Mouse (Mus musculus): ENCODE measurements around the gene Tfip11. TPM values are rescaled to one million over a fixed set of nuclear protein-coding genes. Genes with fewer than 3 reads are reported as not detected.

The Tfip11 gene
- polyA plus RNA-seq, 1 experiment from 2014 or later, result 33.7 TPM

- no peak for ATAC-seq (replicated peaks; ENCODE audit: low FRiP score)
- WGBS, result 34% methylated on average over 8 of the region's 8 CpGs
Measured at GRCm38 (mm10) chr5:112295162-112295561, 31.0 kb upstream of the Tfip11 start.

GRCm38 (mm10) chr5:112295564-112295963 is 30.6 kb upstream of the Tfip11 start:
- no peak overlapping the region for H3K27ac ChIP-seq (ENCODE audit: low read depth, low read length)
- no peaks in the 10 kb centered on the region for H3K27me3 ChIP-seq (ENCODE audit: control insufficient read depth, insufficient read depth, low read length)

More at GRCm38 (mm10) chr5:112295162-112295561, 31.0 kb upstream of the Tfip11 start:
- Histone ChIP-seq H3K9me3 (ENCODE audit: control insufficient read depth, low read length) (no peaks in the 10 kb centered on the region), H3K27ac (ENCODE audit: low read depth, low read length) (no peak overlapping the region), H3K4me1 (replicated peaks; ENCODE audit: control insufficient read depth, insufficient read depth, low read length) (no peaks in the 10 kb centered on the region; the same call in 1 of the 2 replicates), H3K36me3 (ENCODE audit: control insufficient read depth, insufficient read depth, low read length) (no peaks in the 10 kb centered on the region), H3K4me3 (ENCODE audit: low read depth, low read length) (no peak overlapping the region), H3K27me3 (ENCODE audit: control insufficient read depth, insufficient read depth, low read length) (no peaks in the 10 kb centered on the region), H3K4me2 (ENCODE audit: low read depth, low read length, severe bottlenecking) (no peak overlapping the region), H3K9ac (ENCODE audit: low read length) (no peak overlapping the region)
- DNase-seq (ENCODE audit: low spot score), result no peak

DNA sequence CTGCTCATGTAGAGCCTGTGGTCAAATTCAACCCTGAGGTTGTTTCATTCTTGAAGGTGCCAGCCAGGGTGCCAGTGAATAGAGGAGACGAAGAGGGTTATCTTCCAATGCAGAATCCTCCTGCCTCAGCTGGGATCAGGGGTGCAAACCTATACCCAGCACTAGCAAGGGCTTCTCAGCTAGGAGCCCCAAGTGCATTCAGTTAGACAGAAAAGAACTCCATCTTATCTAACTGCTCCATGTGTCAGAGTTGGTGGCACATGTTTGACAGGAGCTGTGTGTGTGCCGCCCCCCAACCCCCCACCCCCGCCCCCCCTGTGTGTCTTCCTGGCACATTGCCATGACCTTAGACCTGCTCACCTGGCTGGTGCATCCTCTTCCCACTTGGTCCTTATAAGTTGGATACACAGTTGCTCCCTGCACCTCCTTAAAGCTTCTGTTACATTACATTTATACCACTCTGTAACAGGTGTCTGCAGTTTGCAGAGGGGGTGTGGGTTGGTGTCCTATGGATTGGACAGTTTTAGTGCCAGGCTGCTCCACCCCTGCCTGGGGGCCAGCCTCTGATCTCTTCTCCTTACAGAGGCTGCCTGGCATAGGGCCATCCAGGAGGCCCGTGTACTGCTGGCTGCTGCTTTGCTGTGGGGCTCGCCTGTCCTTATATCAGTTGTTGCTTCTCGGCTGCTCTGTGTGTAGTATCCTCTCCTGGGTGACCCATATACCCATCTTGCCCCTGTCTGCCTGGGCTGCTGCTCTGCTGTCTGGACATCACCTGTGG is 29.6 kb upstream of the Tfip11 start:
- 88% methylated on average over 6 of the region's 6 CpGs for WGBS
- ATAC-seq (replicated peaks; ENCODE audit: low FRiP score), result no peak
- no peak overlapping the region for H3K27ac ChIP-seq (ENCODE audit: low read depth, low read length)
- no peaks in the 10 kb centered on the region for H3K27me3 ChIP-seq (ENCODE audit: control insufficient read depth, insufficient read depth, low read length)
- no peaks in the 10 kb centered on the region for H3K36me3 ChIP-seq (ENCODE audit: control insufficient read depth, insufficient read depth, low read length)
- H3K4me3 ChIP-seq (ENCODE audit: low read depth, low read length), result no peak overlapping the region
- no peaks in the 10 kb centered on the region; the same call in 1 of the 2 replicates for H3K4me1 ChIP-seq (replicated peaks; ENCODE audit: control insufficient read depth, insufficient read depth, low read length)
- no peak for DNase-seq (ENCODE audit: low spot score)
- no peak overlapping the region for H3K4me2 ChIP-seq (ENCODE audit: low read depth, low read length, severe bottlenecking)
- H3K9me3 ChIP-seq (ENCODE audit: control insufficient read depth, low read length), result no peaks in the 10 kb centered on the region
- H3K9ac ChIP-seq (ENCODE audit: low read length), result no peak overlapping the region

More at GRCm38 (mm10) chr5:112295564-112295963, 30.6 kb upstream of the Tfip11 start:
- no peak for ATAC-seq (replicated peaks; ENCODE audit: low FRiP score)
- Histone ChIP-seq H3K4me3 (ENCODE audit: low read depth, low read length) (no peak overlapping the region), H3K4me1 (replicated peaks; ENCODE audit: control insufficient read depth, insufficient read depth, low read length) (no peaks in the 10 kb centered on the region; the same call in 1 of the 2 replicates), H3K9ac (ENCODE audit: low read length) (no peak overlapping the region), H3K36me3 (ENCODE audit: control insufficient read depth, insufficient read depth, low read length) (no peaks in the 10 kb centered on the region), H3K9me3 (ENCODE audit: control insufficient read depth, low read length) (no peaks in the 10 kb centered on the region), H3K4me2 (ENCODE audit: low read depth, low read length, severe bottlenecking) (no peak overlapping the region)
- no peak for DNase-seq (ENCODE audit: low spot score)
- 49% methylated on average over 8 of the region's 8 CpGs for WGBS

GRCm38 (mm10) chr5:112297257-112297656 is 28.9 kb upstream of the Tfip11 start:
- DNase-seq (ENCODE audit: low spot score), result no peak
- WGBS, result 85% methylated on average over 2 of the region's 2 CpGs
- no peak overlapping the region for H3K4me3 ChIP-seq (ENCODE audit: low read depth, low read length)

GRCm38 (mm10) chr5:112298226-112298988 is 27.8 kb upstream of the Tfip11 start:
- DNase-seq (ENCODE audit: low spot score) (no peak), ATAC-seq (replicated peaks; ENCODE audit: low FRiP score) (no peak)
- Histone ChIP-seq H3K36me3 (ENCODE audit: control insufficient read depth, insufficient read depth, low read length) (no peaks in the 10 kb centered on the region), H3K27ac (ENCODE audit: low read depth, low read length) (no peak overlapping the region), H3K9ac (ENCODE audit: low read length) (no peak overlapping the region), H3K4me1 (replicated peaks; ENCODE audit: control insufficient read depth, insufficient read depth, low read length) (no peaks in the 10 kb centered on the region; the same call in 1 of the 2 replicates), H3K27me3 (ENCODE audit: control insufficient read depth, insufficient read depth, low read length) (no peaks in the 10 kb centered on the region), H3K4me2 (ENCODE audit: low read depth, low read length, severe bottlenecking) (no peak overlapping the region), H3K9me3 (ENCODE audit: control insufficient read depth, low read length) (no peaks in the 10 kb centered on the region), H3K4me3 (ENCODE audit: low read depth, low read length) (no peak overlapping the region)
- WGBS, result 91% methylated on average over 12 of the region's 12 CpGs

More at GRCm38 (mm10) chr5:112297257-112297656, 28.9 kb upstream of the Tfip11 start:
- Histone ChIP-seq H3K9me3 (ENCODE audit: control insufficient read depth, low read length) (no peaks in the 10 kb centered on the region), H3K4me2 (ENCODE audit: low read depth, low read length, severe bottlenecking) (no peak overlapping the region), H3K36me3 (ENCODE audit: control insufficient read depth, insufficient read depth, low read length) (no peaks in the 10 kb centered on the region), H3K27ac (ENCODE audit: low read depth, low read length) (no peak overlapping the region), H3K27me3 (ENCODE audit: control insufficient read depth, insufficient read depth, low read length) (no peaks in the 10 kb centered on the region), H3K9ac (ENCODE audit: low read length) (no peak overlapping the region), H3K4me1 (replicated peaks; ENCODE audit: control insufficient read depth, insufficient read depth, low read length) (no peaks in the 10 kb centered on the region; the same call in 1 of the 2 replicates)
- ATAC-seq (replicated peaks; ENCODE audit: low FRiP score), result no peak

GRCm38 (mm10) chr5:112299399-112299798 is 26.8 kb upstream of the Tfip11 start:
- Histone ChIP-seq H3K4me2 (ENCODE audit: low read depth, low read length, severe bottlenecking) (no peak overlapping the region), H3K9ac (ENCODE audit: low read length) (no peak overlapping the region), H3K4me1 (replicated peaks; ENCODE audit: control insufficient read depth, insufficient read depth, low read length) (no peaks in the 10 kb centered on the region; the same call in 1 of the 2 replicates), H3K4me3 (ENCODE audit: low read depth, low read length) (no peak overlapping the region), H3K9me3 (ENCODE audit: control insufficient read depth, low read length) (no peaks in the 10 kb centered on the region), H3K27ac (ENCODE audit: low read depth, low read length) (no peak overlapping the region), H3K27me3 (ENCODE audit: control insufficient read depth, insufficient read depth, low read length) (no peaks in the 10 kb centered on the region), H3K36me3 (ENCODE audit: control insufficient read depth, insufficient read depth, low read length) (no peaks in the 10 kb centered on the region)
- 85% methylated on average over 4 of the region's 4 CpGs for WGBS
- ATAC-seq (replicated peaks; ENCODE audit: low FRiP score), result no peak
- no peak for DNase-seq (ENCODE audit: low spot score)

DNA sequence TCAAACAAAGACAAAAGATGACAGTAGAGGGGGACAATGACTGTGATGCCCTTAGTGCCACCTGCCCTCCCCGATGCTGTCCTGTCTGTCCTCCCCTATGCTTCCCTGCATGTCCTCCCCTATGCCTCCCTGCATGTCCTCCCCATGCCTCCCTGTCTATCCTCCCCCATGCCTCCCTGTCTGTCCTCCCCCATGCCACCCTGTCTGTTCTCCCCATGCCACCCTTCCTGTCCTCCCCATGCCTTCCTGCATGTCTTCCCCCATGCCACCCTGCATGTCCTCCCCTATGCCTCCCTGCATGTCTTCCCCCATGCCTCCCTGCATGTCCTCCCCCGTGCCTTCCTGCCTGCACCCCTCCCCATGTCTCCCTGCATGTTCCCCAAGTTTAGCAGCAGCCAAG is 26.0 kb upstream of the Tfip11 start:
- H3K27ac ChIP-seq (ENCODE audit: low read depth, low read length), result no peak overlapping the region
- WGBS, result 83% methylated on average over 2 of the region's 2 CpGs
- H3K9me3 ChIP-seq (ENCODE audit: control insufficient read depth, low read length), result no peaks in the 10 kb centered on the region
- no peak for DNase-seq (ENCODE audit: low spot score)
- H3K4me1 ChIP-seq (replicated peaks; ENCODE audit: control insufficient read depth, insufficient read depth, low read length), result no peaks in the 10 kb centered on the region
- no peaks in the 10 kb centered on the region for H3K27me3 ChIP-seq (ENCODE audit: control insufficient read depth, insufficient read depth, low read length)
- H3K9ac ChIP-seq (ENCODE audit: low read length), result no peak overlapping the region
- ATAC-seq (replicated peaks; ENCODE audit: low FRiP score), result no peak
- no peak overlapping the region for H3K4me3 ChIP-seq (ENCODE audit: low read depth, low read length)
- no peak overlapping the region for H3K4me2 ChIP-seq (ENCODE audit: low read depth, low read length, severe bottlenecking)
- H3K36me3 ChIP-seq (ENCODE audit: control insufficient read depth, insufficient read depth, low read length), result no peaks in the 10 kb centered on the region

GRCm38 (mm10) chr5:112300721-112301308 is 25.3 kb upstream of the Tfip11 start:
- H3K4me2 ChIP-seq (ENCODE audit: low read depth, low read length, severe bottlenecking), result no peak overlapping the region
- H3K9me3 ChIP-seq (ENCODE audit: control insufficient read depth, low read length), result no peaks in the 10 kb centered on the region
- no peaks in the 10 kb centered on the region for H3K27me3 ChIP-seq (ENCODE audit: control insufficient read depth, insufficient read depth, low read length)
- H3K36me3 ChIP-seq (ENCODE audit: control insufficient read depth, insufficient read depth, low read length), result no peaks in the 10 kb centered on the region
- no peak for ATAC-seq (replicated peaks; ENCODE audit: low FRiP score)
- DNase-seq (ENCODE audit: low spot score), result no peak
- H3K4me3 ChIP-seq (ENCODE audit: low read depth, low read length), result no peak overlapping the region
- H3K9ac ChIP-seq (ENCODE audit: low read length), result no peak overlapping the region
- no peaks in the 10 kb centered on the region for H3K4me1 ChIP-seq (replicated peaks; ENCODE audit: control insufficient read depth, insufficient read depth, low read length)
- 93% methylated on average over 6 of the region's 6 CpGs for WGBS
- H3K27ac ChIP-seq (ENCODE audit: low read depth, low read length), result no peak overlapping the region
